Mouse (Mus musculus): ENCODE results near the gene Cdkn1b. TPM values are rescaled to one million over a fixed set of nuclear protein-coding genes. Genes with fewer than 3 reads are reported as not detected.

Gene Cdkn1b
- polyA plus RNA-seq, 1 experiment: 37.2 TPM

DNA sequence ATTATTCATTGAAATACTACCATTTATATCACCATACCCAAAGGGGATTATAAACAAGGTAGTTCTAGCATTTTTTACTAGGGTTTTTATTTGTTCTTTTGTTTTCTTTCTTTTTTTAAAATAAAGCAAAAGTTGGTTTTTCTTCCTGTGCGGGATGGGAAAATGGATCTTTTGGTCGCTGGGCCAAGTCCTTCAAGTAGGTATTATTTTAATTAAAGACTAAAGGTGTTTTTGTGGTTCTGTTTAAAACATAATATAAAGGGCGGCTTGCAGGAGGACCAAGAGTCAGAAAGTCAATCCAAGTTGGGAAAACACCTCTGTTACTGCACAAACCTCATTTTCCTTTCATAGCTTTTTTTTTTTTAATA is 6.1 kb downstream of the Cdkn1b start:
- peak overlapping the region; percentile 45; the same call in 1 of the 2 replicates for H3K27ac ChIP-seq (ENCODE audit: insufficient read depth, low read length)
- peak overlapping the region; percentile 90 for H3K9ac ChIP-seq (ENCODE audit: low read depth, poor library complexity, severe bottlenecking)
- no peaks in the 10 kb centered on the region for H3K27me3 ChIP-seq (ENCODE audit: control insufficient read depth, insufficient read depth, low read length, poor library complexity, severe bottlenecking)
- H3K4me3 ChIP-seq (ENCODE audit: low read depth, low read length): peak overlapping the region; percentile 63
- H3K9me3 ChIP-seq (replicated peaks; ENCODE audit: control insufficient read depth, insufficient read depth, low read length, poor library complexity, severe bottlenecking): no peaks in the 10 kb centered on the region
- no peaks in the 10 kb centered on the region for H3K4me1 ChIP-seq (ENCODE audit: control insufficient read depth, insufficient read depth, low read length)
- peaks cover 13% of the 10 kb centered on the region; the same call in 1 of the 2 replicates for H3K36me3 ChIP-seq (ENCODE audit: control insufficient read depth, insufficient read depth, low read length, poor library complexity, severe bottlenecking)
- TF ChIP-seq EP300 (IDR thresholded peaks at IDR 0.05; ENCODE audit: insufficient read depth, low read depth, low read length) (no peak), CTCF (IDR thresholded peaks at IDR 0.05; ENCODE audit: low read depth, low read length) (no peak), POLR2A (IDR thresholded peaks at IDR 0.05; ENCODE audit: insufficient read depth, low read length) (no peak)

DNA sequence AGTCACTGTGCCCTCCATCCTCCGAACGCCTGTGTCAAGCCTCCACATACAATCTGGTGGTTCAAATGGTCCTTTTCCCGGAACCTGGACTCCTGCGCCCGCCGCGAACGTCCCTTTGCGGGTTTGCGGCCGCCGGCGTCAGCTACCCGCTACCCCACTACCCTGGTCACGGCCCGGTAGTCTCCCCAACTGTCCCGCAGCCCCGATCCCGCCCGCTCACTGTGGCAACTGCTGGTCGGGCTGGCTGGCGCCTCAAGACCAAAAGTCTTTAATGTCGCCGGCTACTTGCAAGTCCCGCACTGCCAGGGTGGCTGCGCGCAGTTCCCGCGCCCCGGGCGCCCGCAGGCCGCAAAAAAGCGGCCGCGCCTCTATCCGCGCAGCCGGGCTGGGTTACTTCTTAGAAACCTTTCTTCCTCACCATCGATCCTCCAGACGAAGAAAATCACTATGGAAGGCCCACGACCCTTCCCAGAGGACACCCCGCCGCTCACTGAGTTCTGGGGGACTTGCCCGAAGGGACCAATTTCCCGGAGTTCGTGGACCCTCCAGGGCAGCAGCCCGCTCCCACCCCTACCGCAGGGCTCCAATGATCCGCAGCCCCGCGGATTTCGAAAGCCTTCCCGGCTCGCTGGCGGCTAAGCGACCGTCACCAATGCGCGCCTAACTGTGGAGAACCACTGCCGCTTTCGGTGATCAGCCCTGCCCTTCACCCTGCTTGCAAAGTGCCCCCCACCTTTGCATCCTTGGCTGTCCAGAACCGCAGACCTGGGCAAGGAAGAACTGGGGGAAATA is 6.8 kb downstream of the Cdkn1b start:
- Histone ChIP-seq H3K9me3 (replicated peaks; ENCODE audit: control insufficient read depth, insufficient read depth, low read length, poor library complexity, severe bottlenecking) (no peaks in the 10 kb centered on the region), H3K27me3 (ENCODE audit: control insufficient read depth, insufficient read depth, low read length, poor library complexity, severe bottlenecking) (no peaks in the 10 kb centered on the region), H3K27ac (ENCODE audit: insufficient read depth, low read length) (peak overlapping the region; percentile 88), H3K9ac (ENCODE audit: low read depth, poor library complexity, severe bottlenecking) (peak overlapping the region; percentile 90), H3K36me3 (ENCODE audit: control insufficient read depth, insufficient read depth, low read length, poor library complexity, severe bottlenecking) (peaks cover 11% of the 10 kb centered on the region; the same call in 1 of the 2 replicates), H3K4me3 (ENCODE audit: low read depth, low read length) (peak overlapping the region; percentile 63), H3K4me1 (ENCODE audit: control insufficient read depth, insufficient read depth, low read length) (no peaks in the 10 kb centered on the region)
- TF ChIP-seq EP300 (IDR thresholded peaks at IDR 0.05; ENCODE audit: insufficient read depth, low read depth, low read length) (no peak), POLR2A (IDR thresholded peaks at IDR 0.05; ENCODE audit: insufficient read depth, low read length) (no peak), CTCF (IDR thresholded peaks at IDR 0.05; ENCODE audit: low read depth, low read length) (no peak)

GRCm38 (mm10) chr6:134927595-134928095 is 7.4 kb downstream of the Cdkn1b start:
- no peak for TF ChIP-seq POLR2A (IDR thresholded peaks at IDR 0.05; ENCODE audit: insufficient read depth, low read length)
- TF ChIP-seq EP300 (IDR thresholded peaks at IDR 0.05; ENCODE audit: insufficient read depth, low read depth, low read length): no peak
- TF ChIP-seq CTCF (IDR thresholded peaks at IDR 0.05; ENCODE audit: low read depth, low read length): no peak
- Histone ChIP-seq H3K36me3 (ENCODE audit: control insufficient read depth, insufficient read depth, low read length, poor library complexity, severe bottlenecking) (peaks cover 9% of the 10 kb centered on the region; the same call in 1 of the 2 replicates), H3K4me1 (ENCODE audit: control insufficient read depth, insufficient read depth, low read length) (no peaks in the 10 kb centered on the region), H3K9me3 (replicated peaks; ENCODE audit: control insufficient read depth, insufficient read depth, low read length, poor library complexity, severe bottlenecking) (no peaks in the 10 kb centered on the region), H3K27me3 (ENCODE audit: control insufficient read depth, insufficient read depth, low read length, poor library complexity, severe bottlenecking) (no peaks in the 10 kb centered on the region), H3K9ac (ENCODE audit: low read depth, poor library complexity, severe bottlenecking) (peak overlapping the region; percentile 90), H3K4me3 (ENCODE audit: low read depth, low read length) (peak overlapping the region; percentile 63), H3K27ac (ENCODE audit: insufficient read depth, low read length) (peak overlapping the region; percentile 88)

GRCm38 (mm10) chr6:134928096-134928888 is 8.1 kb downstream of the Cdkn1b start:
- no peaks in the 10 kb centered on the region for H3K4me1 ChIP-seq (ENCODE audit: control insufficient read depth, insufficient read depth, low read length)

GRCm38 (mm10) chr6:134928889-134929310 is 8.7 kb downstream of the Cdkn1b start:
- Histone ChIP-seq H3K9me3 (replicated peaks; ENCODE audit: control insufficient read depth, insufficient read depth, low read length, poor library complexity, severe bottlenecking) (no peaks in the 10 kb centered on the region), H3K27me3 (ENCODE audit: control insufficient read depth, insufficient read depth, low read length, poor library complexity, severe bottlenecking) (no peaks in the 10 kb centered on the region), H3K36me3 (ENCODE audit: control insufficient read depth, insufficient read depth, low read length, poor library complexity, severe bottlenecking) (0 out of 2 replicates have a peak, but pooled peaks cover 4% of the 10 kb centered on the region), H3K4me3 (ENCODE audit: low read depth, low read length) (peak overlapping the region; percentile 76), H3K4me1 (ENCODE audit: control insufficient read depth, insufficient read depth, low read length) (no peaks in the 10 kb centered on the region), H3K9ac (ENCODE audit: low read depth, poor library complexity, severe bottlenecking) (peak overlapping the region; percentile 90), H3K27ac (ENCODE audit: insufficient read depth, low read length) (0 out of 2 replicates have a peak overlapping the region, but pooled peaks have one; percentile 1)
- TF ChIP-seq EP300 (IDR thresholded peaks at IDR 0.05; ENCODE audit: insufficient read depth, low read depth, low read length): no peak
- TF ChIP-seq POLR2A (IDR thresholded peaks at IDR 0.05; ENCODE audit: insufficient read depth, low read length): no peak
- TF ChIP-seq CTCF (IDR thresholded peaks at IDR 0.05; ENCODE audit: low read depth, low read length): no peak

More at GRCm38 (mm10) chr6:134928096-134928888, 8.1 kb downstream of the Cdkn1b start:
- Histone ChIP-seq H3K27ac (ENCODE audit: insufficient read depth, low read length) (peak overlapping the region; percentile 88), H3K36me3 (ENCODE audit: control insufficient read depth, insufficient read depth, low read length, poor library complexity, severe bottlenecking) (peaks cover 6% of the 10 kb centered on the region; the same call in 1 of the 2 replicates), H3K9ac (ENCODE audit: low read depth, poor library complexity, severe bottlenecking) (peak overlapping the region; percentile 90), H3K9me3 (replicated peaks; ENCODE audit: control insufficient read depth, insufficient read depth, low read length, poor library complexity, severe bottlenecking) (no peaks in the 10 kb centered on the region), H3K4me3 (ENCODE audit: low read depth, low read length) (peak overlapping the region; percentile 63), H3K27me3 (ENCODE audit: control insufficient read depth, insufficient read depth, low read length, poor library complexity, severe bottlenecking) (no peaks in the 10 kb centered on the region)
- 0 out of 2 replicates have a peak, but pooled peaks have one; percentile 16 for TF ChIP-seq EP300 (IDR thresholded peaks at IDR 0.05; ENCODE audit: insufficient read depth, low read depth, low read length)
- no peak for TF ChIP-seq POLR2A (IDR thresholded peaks at IDR 0.05; ENCODE audit: insufficient read depth, low read length)
- no peak for TF ChIP-seq CTCF (IDR thresholded peaks at IDR 0.05; ENCODE audit: low read depth, low read length)
